Mouse (Mus musculus): ENCODE measurements around the gene Gm9945. TPM values are rescaled to one million over a fixed set of nuclear protein-coding genes. Genes with fewer than 3 reads are reported as not detected.

Gene Gm9945
- total and polyA plus RNA-seq, 3 experiments = not detected

- TF ChIP-seq NELFE (IDR thresholded peaks at IDR 0.05; ENCODE audit: low read depth, low read length) = no peak
- no peak for TF ChIP-seq USF2 (conservative IDR thresholded peaks at IDR 0.05; ENCODE audit: low read depth, low read length)
- no peak for TF ChIP-seq JUN (IDR thresholded peaks at IDR 0.05; ENCODE audit: insufficient read depth, low read depth, low read length)
- Histone ChIP-seq H3K4me2 (ENCODE audit: insufficient read depth, low read depth, poor library complexity, severe bottlenecking) (no peak overlapping the region), H3K36me3 (replicated peaks in 1 of 2; ENCODE audit: control insufficient read depth in 1 of 2, insufficient read depth in 1 of 2, low read length in 1 of 2) (peaks cover 0 to 2% of the 10 kb centered on the region in 2 experiments), H3K4me1 (ENCODE audit: control insufficient read depth in 1 of 2, insufficient read depth in 2 of 2) (no peaks in the 10 kb centered on the region), H3K9ac (ENCODE audit: insufficient read depth, low read depth) (no peak overlapping the region), H3K9me3 (replicated peaks; ENCODE audit: low read length) (peaks cover 21% of the 10 kb centered on the region), H3K27me3 (replicated peaks) (peaks cover 5% of the 10 kb centered on the region), H3K79me2 (replicated peaks; ENCODE audit: control insufficient read depth, extremely low read depth, insufficient read depth, poor library complexity, severe bottlenecking) (no peaks in the 10 kb centered on the region), H3K4me3 (replicated peaks in 1 of 3; ENCODE audit: low read depth in 2 of 3, low read length in 2 of 3, poor library complexity in 1 of 3) (no peak overlapping the region), H3K27ac (ENCODE audit: insufficient read depth, low read depth) (no peak overlapping the region)
- dilution Hi-C loops (cut with MboI; ENCODE audit: extremely low pct_ligation_motif_present, extremely low pct_unique_long_range_greater_than_20kb, low sequenced_read_pairs) = no loop called here
- in situ Hi-C loops (cut with MboI; ENCODE audit: low pct_ligation_motif_present, low pct_unique_long_range_greater_than_20kb, low sequenced_read_pairs) = no loop called here
- no peak for DNase-seq (ENCODE audit: extremely low read depth)
Observed at GRCm38 (mm10) chr11:53478383-53479170, 1.4 kb upstream of the Gm9945 start.

- Histone ChIP-seq H3K4me2 (ENCODE audit: insufficient read depth, low read depth, poor library complexity, severe bottlenecking) (no peak overlapping the region), H3K36me3 (replicated peaks in 1 of 2; ENCODE audit: control insufficient read depth in 1 of 2, insufficient read depth in 1 of 2, low read length in 1 of 2) (peaks cover 0 to 2% of the 10 kb centered on the region in 2 experiments), H3K27ac (ENCODE audit: insufficient read depth, low read depth) (no peak overlapping the region), H3K79me2 (replicated peaks; ENCODE audit: control insufficient read depth, extremely low read depth, insufficient read depth, poor library complexity, severe bottlenecking) (no peaks in the 10 kb centered on the region), H3K27me3 (replicated peaks) (peaks cover 3% of the 10 kb centered on the region), H3K4me3 (replicated peaks in 1 of 3; ENCODE audit: low read depth in 2 of 3, low read length in 2 of 3, poor library complexity in 1 of 3) (no peak overlapping the region), H3K9ac (ENCODE audit: insufficient read depth, low read depth) (no peak overlapping the region), H3K4me1 (ENCODE audit: control insufficient read depth in 1 of 2, insufficient read depth in 2 of 2) (no peaks in the 10 kb centered on the region), H3K9me3 (replicated peaks; ENCODE audit: low read length) (peaks cover 21% of the 10 kb centered on the region)
- dilution Hi-C loops (cut with MboI; ENCODE audit: extremely low pct_ligation_motif_present, extremely low pct_unique_long_range_greater_than_20kb, low sequenced_read_pairs) = no loop called here
- DNase-seq (ENCODE audit: extremely low read depth) = no peak
- TF ChIP-seq E2F4 (IDR thresholded peaks at IDR 0.05; ENCODE audit: insufficient replicate concordance, low read depth, low read length) (no peak), ETS1 (conservative IDR thresholded peaks at IDR 0.05; ENCODE audit: low read depth, low read length) (no peak), TCF12 (IDR thresholded peaks at IDR 0.05; ENCODE audit: low read depth, low read length) (no peak), NRF1 (IDR thresholded peaks at IDR 0.05; ENCODE audit: low read depth, low read length) (no peak), KAT2A (IDR thresholded peaks at IDR 0.05; ENCODE audit: insufficient replicate concordance, low read length) (no peak)
- in situ Hi-C loops (cut with MboI; ENCODE audit: low pct_ligation_motif_present, low pct_unique_long_range_greater_than_20kb, low sequenced_read_pairs) = no loop called here
Observed at GRCm38 (mm10) chr11:53479171-53479782, 689 bp upstream of the Gm9945 start.

DNA sequence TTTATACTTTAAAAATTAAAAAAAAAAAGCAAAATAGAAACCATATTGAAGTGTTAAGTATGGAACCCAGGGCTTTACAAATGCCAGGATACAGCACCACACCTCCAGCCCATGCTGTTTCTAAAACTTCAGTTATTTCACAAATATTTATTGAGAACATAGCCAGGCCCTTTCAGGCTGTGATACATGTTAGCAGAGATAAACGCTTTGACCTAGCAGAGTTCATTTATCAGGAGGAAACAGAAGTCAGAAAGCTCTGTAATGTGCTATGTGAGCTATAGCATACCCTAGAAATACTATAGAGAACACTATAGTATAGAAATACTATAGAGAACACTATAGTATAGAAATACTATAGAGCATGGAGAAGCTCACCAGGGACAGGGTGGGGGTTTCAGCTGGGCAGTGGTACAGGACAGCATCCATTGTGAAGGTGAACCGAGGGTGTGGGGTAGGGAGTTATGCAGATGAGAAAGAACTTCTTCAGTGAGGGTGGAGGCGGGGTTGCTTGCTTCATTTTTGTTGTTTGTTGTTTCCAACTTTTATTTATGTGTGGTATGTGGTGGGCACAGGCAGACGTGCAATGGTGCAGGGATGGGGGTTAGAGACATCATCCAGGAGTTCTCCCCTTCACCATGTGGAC lies 1.2 kb downstream of the Gm9945 start:
- H3K4me3 ChIP-seq (replicated peaks in 1 of 3; ENCODE audit: low read depth in 2 of 3, low read length in 2 of 3, poor library complexity in 1 of 3) = no peak overlapping the region
- dilution Hi-C loops (cut with MboI; ENCODE audit: extremely low pct_ligation_motif_present, extremely low pct_unique_long_range_greater_than_20kb, low sequenced_read_pairs) = no loop called here
- DNase-seq (ENCODE audit: extremely low read depth) = no peak

More for the DNA sequence above, 1.2 kb downstream of the Gm9945 start:
- H3K36me3 ChIP-seq (replicated peaks in 1 of 2; ENCODE audit: control insufficient read depth in 1 of 2, insufficient read depth in 1 of 2, low read length in 1 of 2) = peaks cover 0 to 2% of the 10 kb centered on the region in 2 experiments
- H3K4me1 ChIP-seq (ENCODE audit: control insufficient read depth in 1 of 2, insufficient read depth in 2 of 2) = no peaks in the 10 kb centered on the region
- H3K79me2 ChIP-seq (replicated peaks; ENCODE audit: control insufficient read depth, extremely low read depth, insufficient read depth, poor library complexity, severe bottlenecking) = no peaks in the 10 kb centered on the region
- H3K9me3 ChIP-seq (replicated peaks; ENCODE audit: low read length) = peaks cover 21% of the 10 kb centered on the region
- in situ Hi-C loops (cut with MboI; ENCODE audit: low pct_ligation_motif_present, low pct_unique_long_range_greater_than_20kb, low sequenced_read_pairs) = no loop called here
- no peak for TF ChIP-seq SIN3A (IDR thresholded peaks at IDR 0.05; ENCODE audit: low read length)
- TF ChIP-seq UBTF (IDR thresholded peaks at IDR 0.05; ENCODE audit: low read depth, low read length) = no peak
- TF ChIP-seq MAZ (IDR thresholded peaks at IDR 0.05; ENCODE audit: low read depth, low read length) = no peak
- no peak for TF ChIP-seq MXI1 (IDR thresholded peaks at IDR 0.05; ENCODE audit: low read depth, low read length)
- no peak for TF ChIP-seq RCOR1 (conservative IDR thresholded peaks at IDR 0.05; ENCODE audit: low read depth, low read length)
- no peak for TF ChIP-seq MAX (IDR thresholded peaks at IDR 0.05; ENCODE audit: low read length)
- no peak for TF ChIP-seq NELFE (IDR thresholded peaks at IDR 0.05; ENCODE audit: low read depth, low read length)
- TF ChIP-seq POLR2A (IDR thresholded peaks at IDR 0.05; ENCODE audit: low read depth, low read length) = no peak
- TF ChIP-seq ZC3H11A (IDR thresholded peaks at IDR 0.05; ENCODE audit: low read depth, low read length) = no peak
- TF ChIP-seq MYC (IDR thresholded peaks at IDR 0.05; ENCODE audit: low read depth, low read length) = no peak
- TF ChIP-seq CHD1 (IDR thresholded peaks at IDR 0.05; ENCODE audit: low read depth, low read length) = no peak
- no peak for TF ChIP-seq HCFC1 (IDR thresholded peaks at IDR 0.05; ENCODE audit: low read depth, low read length)
- no peak for TF ChIP-seq NRF1 (IDR thresholded peaks at IDR 0.05; ENCODE audit: low read depth, low read length)
- TF ChIP-seq EP300 (IDR thresholded peaks at IDR 0.05; ENCODE audit: low read length) = no peak
- TF ChIP-seq PAX5 (IDR thresholded peaks at IDR 0.05; ENCODE audit: low read length) = no peak
- H3K9ac ChIP-seq (ENCODE audit: insufficient read depth, low read depth) = no peak overlapping the region
- H3K27me3 ChIP-seq (replicated peaks) = no peaks in the 10 kb centered on the region
- no peak overlapping the region for H3K4me2 ChIP-seq (ENCODE audit: insufficient read depth, low read depth, poor library complexity, severe bottlenecking)
- H3K27ac ChIP-seq (ENCODE audit: insufficient read depth, low read depth) = no peak overlapping the region

Data from CH12.LX (cell line).